11 mouse cellular contexts compared by ENCODE assay signal in genomic region chr14:99058959-99059586, GRCm38 (mm10). TPM values are rescaled to one million over a fixed set of nuclear protein-coding genes. Genes with fewer than 3 reads are reported as not detected.
A peak's percentile ranks its signal among the peaks of the same experiment; 100 is the strongest.
DNase-seq lines count a peak whose midpoint lies in the region; ATAC-seq and TF ChIP-seq lines count a peak whose summit lies in the region.
"Had no signal": no experiment of that assay in that cellular context is flagged by ENCODE, and none has a peak within 500 bp of the region (broad histone marks: within the 10 kb centered on the region; RNA-seq: fewer than 3 reads in every experiment).

No protein-coding gene starts in this region.

- no peak for TF ChIP-seq CTCF in layer of hippocampus, adult 2 months (conservative IDR thresholded peaks at IDR 0.05)

- no peak overlapping the region for H3K4me2 ChIP-seq in liver, embryonic 11.5 days
- H3K4me2 ChIP-seq in liver, embryonic 12.5 days = no peak overlapping the region

- H3K4me1 ChIP-seq in liver, embryonic 11.5 days (replicated peaks; ENCODE audit: control insufficient read depth, insufficient read depth, low read length) = no peaks in the 10 kb centered on the region
- H3K4me1 ChIP-seq in liver, embryonic 12.5 days = no peaks in the 10 kb centered on the region

- no peak overlapping the region for H3K27ac ChIP-seq in liver, embryonic 11.5 days (ENCODE audit: low read depth, low read length)
- no peak overlapping the region for H3K27ac ChIP-seq in liver, embryonic 12.5 days
- H3K27ac ChIP-seq in layer of hippocampus, adult 2 months = no peak overlapping the region
- H3K27ac ChIP-seq: macrophage had no signal

- peaks cover 31% of the 10 kb centered on the region for H3K36me3 ChIP-seq in liver, embryonic 11.5 days (ENCODE audit: control insufficient read depth, insufficient read depth, low read length)
- peaks cover 82% of the 10 kb centered on the region for H3K36me3 ChIP-seq in liver, embryonic 12.5 days

- H3K9ac ChIP-seq in liver, embryonic 11.5 days (ENCODE audit: low read depth, low read length) = no peak overlapping the region
- H3K9ac ChIP-seq in liver, embryonic 12.5 days = no peak overlapping the region

- WGBS in liver, embryonic 11.5 days = 86% methylated on average over 7 of the region's 7 CpGs
- 81% methylated on average over 7 of the region's 7 CpGs for WGBS in liver, embryonic 12.5 days (ENCODE audit: insufficient replicate concordance)

- peak; percentile 32 to 56 for DNase-seq in frontal cortex, postnatal 36 days (ENCODE audit: low spot score in 2 of 2)
- no peak for DNase-seq in frontal cortex, postnatal 10 days (ENCODE audit: low spot score in 2 of 2)
- no peak for DNase-seq in liver, embryonic 11.5 days (ENCODE audit: low spot score)
- DNase-seq in liver = no peak
- DNase-seq in cerebellum, adult 11 months = peak; percentile 19
- no peak for DNase-seq in layer of hippocampus, adult 2 months (ENCODE audit: low spot score in 2 of 2)
- DNase-seq in adipocyte (ENCODE audit: low spot score) = no peak
- DNase-seq: gastrocnemius, postnatal 14 days had no signal

- no peak overlapping the region for H3K4me3 ChIP-seq in liver, embryonic 11.5 days (ENCODE audit: low read depth, low read length)
- no peak overlapping the region for H3K4me3 ChIP-seq in liver, embryonic 12.5 days
- H3K4me3 ChIP-seq in layer of hippocampus, adult 2 months = no peak overlapping the region

- ATAC-seq in liver, embryonic 11.5 days (replicated peaks; ENCODE audit: low FRiP score) = peak; percentile 61; the same call in 1 of the 2 replicates
- peak; percentile 44 for ATAC-seq in liver, embryonic 12.5 days
- ATAC-seq: hindbrain, embryonic 16.5 days had no signal

- no peaks in the 10 kb centered on the region for H3K9me3 ChIP-seq in liver, embryonic 11.5 days (ENCODE audit: control insufficient read depth, low read length)
- H3K9me3 ChIP-seq in liver, embryonic 12.5 days (replicated peaks) = no peaks in the 10 kb centered on the region

- H3K27me3 ChIP-seq in liver, embryonic 11.5 days (replicated peaks; ENCODE audit: control insufficient read depth, insufficient read depth, low read length) = no peaks in the 10 kb centered on the region
- no peaks in the 10 kb centered on the region for H3K27me3 ChIP-seq in liver, embryonic 12.5 days (replicated peaks)

RNA-seq across cellular contexts. Expression of gene Bora, which starts 13.1 kb away (rescaled TPM):
- 70.4 and 76.3 TPM in 2 replicates for polyA plus RNA-seq in liver, embryonic 11.5 days (2014; fragmentation: Nextera tagmentation; extraction: Ambion mirVana)
- polyA plus RNA-seq in liver, embryonic 12.5 days (2016; fragmentation: Nextera tagmentation; extraction: Ambion mirVana) = 51.5 TPM in 2 replicates
- 1 to 10 TPM; 2.5 to 3.5 TPM for total RNA-seq in layer of hippocampus, adult 2 months (2021)

RNA-seq across cellular contexts. Expression of gene Mzt1, which starts 13.1 kb away (rescaled TPM):
- polyA plus RNA-seq in liver, embryonic 11.5 days (2014; fragmentation: Nextera tagmentation; extraction: Ambion mirVana) = 77.3 and 80.6 TPM in 2 replicates
- 64.6 and 68.3 TPM in 2 replicates for polyA plus RNA-seq in liver, embryonic 12.5 days (2016; fragmentation: Nextera tagmentation; extraction: Ambion mirVana)
- 10 to 100 TPM; 65.4 to 76.2 TPM for total RNA-seq in layer of hippocampus, adult 2 months (2021)

RNA-seq across cellular contexts. Expression of gene Pibf1, which starts 40.2 kb away (rescaled TPM):
- polyA plus RNA-seq in liver, embryonic 11.5 days (2014; fragmentation: Nextera tagmentation; extraction: Ambion mirVana) = 15.9 and 17.8 TPM in 2 replicates
- polyA plus RNA-seq in liver, embryonic 12.5 days (2016; fragmentation: Nextera tagmentation; extraction: Ambion mirVana) = 9.7 and 11.1 TPM in 2 replicates
- total RNA-seq in layer of hippocampus, adult 2 months (2021) = 10 to 100 TPM; 14.1 to 15.5 TPM

RNA-seq across cellular contexts. Expression of gene Dis3, which starts 40.5 kb away (rescaled TPM):
- polyA plus RNA-seq in liver, embryonic 11.5 days (2014; fragmentation: Nextera tagmentation; extraction: Ambion mirVana) = 44.6 and 50.5 TPM in 2 replicates
- 32.9 and 33.3 TPM in 2 replicates for polyA plus RNA-seq in liver, embryonic 12.5 days (2016; fragmentation: Nextera tagmentation; extraction: Ambion mirVana)
- 10 to 100 TPM; 16.4 to 21.5 TPM for total RNA-seq in layer of hippocampus, adult 2 months (2021)

Comparison
In these comparisons a context has a peak if more than half of its experiments do, and no peak if none do; other contexts are left out.
1. DNase-seq: peak in frontal cortex, postnatal 36 days (2 of 2) and cerebellum, adult 11 months (single experiment); none in frontal cortex, postnatal 10 days (0 of 2), liver, embryonic 11.5 days (single experiment), liver (single experiment), layer of hippocampus, adult 2 months (0 of 2) and adipocyte (single experiment).